Mouse (Mus musculus) midbrain, embryonic 14.5 days (tissue): Measurements from ENCODE around the gene Sf3a3. TPM values are rescaled to one million over a fixed set of nuclear protein-coding genes. Genes with fewer than 3 reads are reported as not detected.

ENCODE experiments used
- ATAC-seq: fragments of 200-750 bp; cut with Nextera tagmentation; 2 replicates; pipeline ENCODE4 v1.8.0; 2017; ENCODE audit warnings: moderate number of reproducible peaks, moderate library complexity; ENCODE audit not compliant: low FRiP score, low TSS enrichment
- DNase-seq: peaks from one replicate; pipeline ENCODE4 v3.0.0-alpha.2; 2015
- H3K27ac ChIP-seq: fragments of 300-500 bp; sonication (generic); replicated peaks from 2 replicates; pipeline ENCODE4 v1.5.1; 2014; ENCODE audit warnings: mild to moderate bottlenecking, low read depth, low read length, moderate library complexity
- H3K27me3 ChIP-seq: fragments of 300-500 bp; sonication (generic); 2 replicates; pipeline ENCODE4 v1.6.1; 2014; ENCODE audit warnings: low read length, control low read depth, mixed read lengths; ENCODE audit not compliant: control insufficient read depth, insufficient read depth
- H3K36me3 ChIP-seq: fragments of 300-500 bp; sonication (generic); 2 replicates; pipeline ENCODE4 v1.6.1; 2014; ENCODE audit warnings: low read length, control low read depth; ENCODE audit not compliant: control insufficient read depth, insufficient read depth
- H3K4me1 ChIP-seq: fragments of 300-500 bp; sonication (generic); 2 replicates; pipeline ENCODE4 v1.6.1; 2014; ENCODE audit warnings: mild to moderate bottlenecking, antibody characterized with exemption, low read length, control low read depth; ENCODE audit not compliant: control insufficient read depth, insufficient read depth
- H3K4me2 ChIP-seq: fragments of 300-500 bp; sonication (generic); 2 replicates; pipeline ENCODE4 v1.6.1; 2014; ENCODE audit warnings: mild to moderate bottlenecking, low read length, moderate library complexity
- H3K4me3 ChIP-seq: fragments of 300-500 bp; sonication (generic); replicated peaks from 2 replicates; pipeline ENCODE4 v1.5.1; 2014; ENCODE audit warnings: low read depth, low read length
- H3K9ac ChIP-seq: fragments of 300-500 bp; sonication (generic); replicated peaks from 2 replicates; pipeline ENCODE4 v1.6.1; 2014; ENCODE audit warnings: mild to moderate bottlenecking, low read length, moderate library complexity
- H3K9me3 ChIP-seq: fragments of 300-500 bp; sonication (generic); 2 replicates; pipeline ENCODE4 v1.6.1; 2016; ENCODE audit warnings: low read length, control low read depth, mixed read lengths; ENCODE audit not compliant: control insufficient read depth
- WGBS: fragments of 180-500 bp; shearing (Covaris S2); extraction: QIAGEN DNeasy Blood & Tissue Kit; methylation state at CpG from one replicate; pipeline ENCODE4 v1.1.7; 2014; 5-methylcytosine and 5-hydroxymethylcytosine counted together
- microRNA counts: library from miRNA; unstranded; fragments of <30 nt; microRNA quantifications from one replicate; lab custom pipeline; 2016
- microRNA-seq: library from miRNA; unstranded; fragments of <30 nt; microRNA quantifications from one replicate; pipeline ENCODE4, GENCODE M21; 2016
- polyA plus RNA-seq: library from polyadenylated mRNA; unstranded; fragments of >200 nt; fragmentation: Nextera tagmentation; extraction: Ambion mirVana; gene quantifications from 2 replicates; pipeline ENCODE4 v1.2.1, GENCODE M21; 2014

Sf3a3 gene
- polyA plus RNA-seq, 1 experiment from 2014 or later = 116 TPM

DNA sequence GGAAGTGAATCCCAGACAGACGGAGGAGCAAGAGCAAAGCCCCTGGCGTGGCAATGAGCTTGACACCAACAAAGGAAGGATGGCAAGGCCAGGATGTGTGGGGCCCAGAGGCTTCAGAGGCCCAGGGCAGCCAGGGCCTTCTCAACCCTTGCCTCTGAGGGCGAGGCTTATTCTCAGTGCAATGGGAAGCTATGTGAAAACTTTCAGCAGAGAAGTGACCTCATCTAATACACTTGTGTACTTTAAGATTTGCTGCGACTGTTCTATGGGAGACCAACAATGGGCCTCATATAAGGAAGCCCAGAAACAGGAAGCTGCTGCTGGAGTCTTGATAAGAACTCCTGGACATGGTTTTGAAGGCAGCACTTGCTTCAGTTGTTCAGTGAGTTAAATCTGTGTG, 57.5 kb downstream of the Sf3a3 start:
- no peaks in the 10 kb centered on the region for H3K9me3 ChIP-seq
- no peaks in the 10 kb centered on the region for H3K27me3 ChIP-seq
- DNase-seq (no peak), ATAC-seq (no peak)
- H3K9ac ChIP-seq = no peak overlapping the region
- no peak overlapping the region for H3K4me3 ChIP-seq
- no peaks in the 10 kb centered on the region for H3K4me1 ChIP-seq
- 66% methylated on average over 4 of the region's 4 CpGs for WGBS
- H3K27ac ChIP-seq = no peak overlapping the region
- no peak overlapping the region for H3K4me2 ChIP-seq
- H3K36me3 ChIP-seq = no peaks in the 10 kb centered on the region

DNA sequence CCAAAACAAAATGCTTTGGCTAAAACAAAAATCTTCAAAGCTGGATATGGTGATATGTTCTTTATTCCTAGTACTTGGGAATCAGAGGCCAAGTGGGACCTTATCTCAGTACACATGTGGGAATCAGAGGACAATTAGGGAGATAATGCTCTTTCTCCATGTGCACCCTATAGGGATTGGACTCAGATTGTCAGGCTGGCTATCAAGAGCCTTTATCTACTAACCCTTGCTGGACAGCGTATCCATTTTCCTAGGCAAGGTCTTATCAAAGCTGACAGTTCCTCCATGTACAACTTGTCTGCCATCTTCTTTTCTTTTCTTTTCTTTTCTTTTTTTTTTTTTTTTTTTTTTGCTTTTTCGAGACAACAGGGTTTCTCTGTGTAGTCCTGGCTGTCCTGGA, 58.9 kb downstream of the Sf3a3 start:
- WGBS = 89% methylated on average over 2 of the region's 2 CpGs
- DNase-seq = no peak
- no peaks in the 10 kb centered on the region for H3K4me1 ChIP-seq
- H3K36me3 ChIP-seq = peaks cover under 1% of the 10 kb centered on the region
- no peak for ATAC-seq
- H3K27me3 ChIP-seq = no peaks in the 10 kb centered on the region
- H3K4me3 ChIP-seq = no peak overlapping the region
- H3K9ac ChIP-seq = no peak overlapping the region
- no peak overlapping the region for H3K27ac ChIP-seq
- no peaks in the 10 kb centered on the region for H3K9me3 ChIP-seq
- no peak overlapping the region for H3K4me2 ChIP-seq

DNA sequence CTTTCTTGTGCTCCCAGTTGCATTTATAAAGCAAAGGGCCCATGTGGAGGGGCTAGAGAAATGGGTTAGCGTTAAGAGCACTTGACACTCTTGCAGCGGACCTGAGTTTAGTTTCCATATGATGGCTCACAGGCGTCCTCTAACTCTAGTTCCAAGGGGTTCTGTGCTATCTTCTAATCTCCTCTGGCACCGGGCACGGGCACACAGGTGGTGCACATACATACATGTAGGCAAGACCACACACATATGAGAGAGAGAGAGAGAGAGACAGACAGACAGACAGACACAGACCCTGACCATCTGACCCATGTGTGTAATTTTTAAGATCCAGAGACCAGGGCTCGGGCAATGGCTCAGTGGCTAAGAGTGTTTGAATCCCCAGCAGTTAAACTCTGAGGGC, 59.4 kb downstream of the Sf3a3 start:
- peaks cover 6% of the 10 kb centered on the region for H3K36me3 ChIP-seq
- no peaks in the 10 kb centered on the region for H3K27me3 ChIP-seq
- 93% methylated on average over 6 of the region's 6 CpGs for WGBS
- no peak overlapping the region for H3K4me2 ChIP-seq
- H3K9me3 ChIP-seq = no peaks in the 10 kb centered on the region
- ATAC-seq (no peak), DNase-seq (no peak)
- H3K4me1 ChIP-seq = no peaks in the 10 kb centered on the region
- H3K27ac ChIP-seq = no peak overlapping the region
- no peak overlapping the region for H3K9ac ChIP-seq
- H3K4me3 ChIP-seq = no peak overlapping the region

DNA sequence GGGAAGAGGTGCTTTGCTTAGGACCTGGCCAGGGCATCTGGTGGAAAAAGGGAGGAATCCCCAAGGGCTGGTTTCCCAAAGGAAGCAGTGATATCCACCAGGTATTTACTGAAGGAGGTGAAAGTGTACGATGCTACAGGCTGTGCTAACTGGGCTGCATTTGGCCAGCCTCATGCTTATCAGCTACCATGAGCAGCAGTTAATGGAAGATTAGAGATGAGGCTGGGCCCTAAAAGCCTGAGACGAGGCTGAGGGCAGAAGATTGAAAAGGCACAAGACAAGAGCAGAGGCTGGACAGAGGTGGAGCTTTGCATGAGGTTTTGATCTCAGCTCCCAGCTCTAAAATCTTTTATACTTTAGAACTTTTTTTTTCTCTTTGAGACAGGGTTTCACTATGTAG, 59.9 kb downstream of the Sf3a3 start:
- Histone ChIP-seq H3K9ac (no peak overlapping the region), H3K9me3 (no peaks in the 10 kb centered on the region), H3K27ac (no peak overlapping the region), H3K36me3 (peaks cover 10% of the 10 kb centered on the region), H3K27me3 (no peaks in the 10 kb centered on the region), H3K4me1 (no peaks in the 10 kb centered on the region), H3K4me3 (no peak overlapping the region), H3K4me2 (no peak overlapping the region)
- DNase-seq = no peak
- no peak for ATAC-seq
- 67% methylated on average over 2 of the region's 2 CpGs for WGBS

DNA sequence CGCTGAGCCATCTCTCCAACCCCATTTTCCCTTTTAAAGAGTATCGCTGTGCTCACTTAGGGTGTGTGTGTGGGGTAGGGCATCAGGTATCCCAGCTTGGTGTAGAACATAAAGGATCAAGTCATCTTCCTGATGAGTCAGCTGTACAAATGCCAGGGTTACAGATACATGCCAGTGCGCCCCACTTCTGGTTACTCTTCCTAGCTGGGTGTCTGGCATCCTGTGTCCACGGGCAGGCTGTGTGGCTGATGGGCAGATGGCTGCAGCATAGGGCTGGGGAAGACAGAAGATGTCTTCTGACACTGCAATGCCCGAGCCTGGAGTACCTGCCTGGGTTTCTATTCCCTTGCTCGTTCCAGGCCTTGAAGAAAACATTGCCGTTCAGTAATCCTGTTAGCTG, 66.8 kb downstream of the Sf3a3 start:
- peaks cover 68% of the 10 kb centered on the region for H3K36me3 ChIP-seq

More for the DNA sequence above, 66.8 kb downstream of the Sf3a3 start:
- Histone ChIP-seq H3K4me3 (no peak overlapping the region), H3K4me2 (no peak overlapping the region), H3K9me3 (no peaks in the 10 kb centered on the region), H3K4me1 (no peaks in the 10 kb centered on the region), H3K27ac (no peak overlapping the region), H3K9ac (no peak overlapping the region), H3K27me3 (no peaks in the 10 kb centered on the region)
- DNase-seq (no peak), ATAC-seq (no peak)
- WGBS = 85% methylated on average over 7 of the region's 7 CpGs

MicroRNAs encoded within 50 kb of the gene (microRNA counts, 519-probe panel; counts per million panel counts)
- microRNA mmu-miR-697 (lab: Ali Mortazavi, UCI) (not detected), microRNA mmu-miR-698 (lab: Ali Mortazavi, UCI) (not detected)

Small RNA genes lying within 50 kb of the gene (microRNA-seq; reads per million reads assigned to microRNA genes)
- not detected for gene Gm24721
- gene Mir697 = not detected
- 0.44 reads per million for gene Mir698

Other genes with a start within 250 kb of the Sf3a3 start
- 0.61 and 0.84 TPM in 2 replicates for gene 3100002H09Rik, start 104.0 kb upstream of the Sf3a3 start, polyA plus RNA-seq
- 21.7 and 22.6 TPM in 2 replicates for gene Pou3f1, start 58.0 kb upstream of the Sf3a3 start, polyA plus RNA-seq
- 37.6 and 38.2 TPM in 2 replicates for gene Utp11, start 21.2 kb upstream of the Sf3a3 start, polyA plus RNA-seq
- 0.73 and 1.8 TPM in 2 replicates for gene Fhl3, start 14.1 kb upstream of the Sf3a3 start, polyA plus RNA-seq
- 16.4 and 26.4 TPM in 2 replicates for gene Inpp5b, start 27.1 kb downstream of the Sf3a3 start, polyA plus RNA-seq
- gene Mtf1, start 87.3 kb downstream of the Sf3a3 start, polyA plus RNA-seq = 11.4 and 13.4 TPM in 2 replicates
- 57.3 and 59.1 TPM in 2 replicates for gene Yrdc, start 135.9 kb downstream of the Sf3a3 start, polyA plus RNA-seq
- gene 1110065P20Rik, start 136.4 kb downstream of the Sf3a3 start, polyA plus RNA-seq = 85.1 and 110 TPM in 2 replicates
- gene Maneal, start 147.4 kb downstream of the Sf3a3 start, polyA plus RNA-seq = 16.9 and 18.5 TPM in 2 replicates
- 9.6 and 10.7 TPM in 2 replicates for gene Epha10, start 166.1 kb downstream of the Sf3a3 start, polyA plus RNA-seq
- 4.9 and 5.6 TPM in 2 replicates for gene 9930104L06Rik, start 222.3 kb downstream of the Sf3a3 start, polyA plus RNA-seq
- gene Cdca8, start 224.5 kb downstream of the Sf3a3 start, polyA plus RNA-seq = 22.8 and 34.7 TPM in 2 replicates